Mouse (Mus musculus): ENCODE data around the gene Hist1h2be.

GRCm38 (mm10) chr13:23538249-23538648, 82.7 kb downstream of the Hist1h2be start:
- TF ChIP-seq POLR2A (IDR thresholded peaks at IDR 0.05; ENCODE audit: low read depth, low read length), result no peak
- TF ChIP-seq CTCF (IDR thresholded peaks at IDR 0.05; ENCODE audit: borderline replicate concordance, insufficient read depth, low read length), result no peak

All from embryonic fibroblast, embryonic 13.5 days (primary cell).